ENCODE assay signal across 7 mouse cellular contexts in genomic region chr5:115326256-115326831, GRCm38 (mm10). TPM values are rescaled to one million over a fixed set of nuclear protein-coding genes. Genes with fewer than 3 reads are reported as not detected.
DNase-seq lines count a peak whose midpoint lies in the region; ATAC-seq lines count a peak whose summit lies in the region.

No protein-coding gene starts in this region.

- H3K4me1 ChIP-seq in neural tube, embryonic 11.5 days (ENCODE audit: control insufficient read depth, insufficient read depth, low read length), result peaks cover 19% of the 10 kb centered on the region; the same call in 1 of the 2 replicates
- peaks cover 33% of the 10 kb centered on the region for H3K4me1 ChIP-seq in limb, embryonic 13.5 days
- peaks cover 31% of the 10 kb centered on the region for H3K4me1 ChIP-seq in neural tube, embryonic 13.5 days (replicated peaks)

- ATAC-seq in neural tube, embryonic 11.5 days (ENCODE audit: insufficient read depth, low FRiP score, low TSS enrichment), result no peak
- peak; percentile 81 for ATAC-seq in erythroid progenitor cell, adult 5-6 weeks (replicated peaks; ENCODE audit: low FRiP score, poor library complexity, severe bottlenecking)
- ATAC-seq in limb, embryonic 13.5 days (ENCODE audit: low FRiP score, low read depth), result peak; percentile 9; the same call in 1 of the 2 replicates
- ATAC-seq in neural tube, embryonic 13.5 days (ENCODE audit: low read depth), result peak; percentile 59

- H3K4me2 ChIP-seq in neural tube, embryonic 11.5 days (ENCODE audit: low read depth), result peak overlapping the region; percentile 73
- H3K4me2 ChIP-seq in limb, embryonic 13.5 days (replicated peaks), result peak overlapping the region; percentile 91
- peak overlapping the region; percentile 86 for H3K4me2 ChIP-seq in neural tube, embryonic 13.5 days

- peak overlapping the region; percentile 80 for H3K27ac ChIP-seq in neural tube, embryonic 11.5 days (ENCODE audit: low read depth, low read length)
- H3K27ac ChIP-seq in limb, embryonic 13.5 days, result peak overlapping the region; percentile 91; the same call in 1 of the 2 replicates
- H3K27ac ChIP-seq in neural tube, embryonic 13.5 days (replicated peaks), result peak overlapping the region; percentile 92

- peak overlapping the region; percentile 92 for H3K4me3 ChIP-seq in neural tube, embryonic 11.5 days (ENCODE audit: low read depth, low read length)
- H3K4me3 ChIP-seq in limb, embryonic 13.5 days, result peak overlapping the region; percentile 98
- H3K4me3 ChIP-seq in neural tube, embryonic 13.5 days, result peak overlapping the region; percentile 96

- peak overlapping the region; percentile 74 for H3K9ac ChIP-seq in neural tube, embryonic 11.5 days (ENCODE audit: low read length)
- peak overlapping the region; percentile 96 for H3K9ac ChIP-seq in limb, embryonic 13.5 days
- H3K9ac ChIP-seq in neural tube, embryonic 13.5 days, result peak overlapping the region; percentile 96

- H3K9me3 ChIP-seq in neural tube, embryonic 11.5 days (ENCODE audit: control insufficient read depth, low read length), result no peaks in the 10 kb centered on the region
- no peaks in the 10 kb centered on the region for H3K9me3 ChIP-seq in limb, embryonic 13.5 days
- H3K9me3 ChIP-seq in neural tube, embryonic 13.5 days, result no peaks in the 10 kb centered on the region

- DNase-seq in neural tube, embryonic 11.5 days (ENCODE audit: low spot score), result no peak
- DNase-seq in neural tube, embryonic 10.5 days (ENCODE audit: extremely low spot score, low spot score), result no peak
- DNase-seq in left cerebral cortex, adult 8-10 months (ENCODE audit: low spot score in 2 of 2), result no peak
- no peak for DNase-seq in adrenal gland, adult 18-20 months (ENCODE audit: low spot score in 2 of 2)

- no peaks in the 10 kb centered on the region for H3K27me3 ChIP-seq in neural tube, embryonic 11.5 days (ENCODE audit: control insufficient read depth, insufficient read depth, low read length)
- H3K27me3 ChIP-seq in limb, embryonic 13.5 days, result no peaks in the 10 kb centered on the region
- no peaks in the 10 kb centered on the region for H3K27me3 ChIP-seq in neural tube, embryonic 13.5 days

- WGBS in neural tube, embryonic 11.5 days, result 33% methylated on average over 11 of the region's 11 CpGs
- 26% methylated on average over 11 of the region's 11 CpGs for WGBS in limb, embryonic 13.5 days
- WGBS in neural tube, embryonic 13.5 days, result 29% methylated on average over 11 of the region's 11 CpGs

- peaks cover 6% of the 10 kb centered on the region for H3K36me3 ChIP-seq in neural tube, embryonic 11.5 days (ENCODE audit: control insufficient read depth, insufficient read depth, low read length)
- H3K36me3 ChIP-seq in limb, embryonic 13.5 days, result peaks cover 16% of the 10 kb centered on the region
- H3K36me3 ChIP-seq in neural tube, embryonic 13.5 days, result peaks cover 15% of the 10 kb centered on the region

RNA-seq across cellular contexts. Expression of gene Srsf9, which starts 0.6 kb away (rescaled TPM):
- polyA plus RNA-seq in neural tube, embryonic 11.5 days (2014; fragmentation: Nextera tagmentation; extraction: Ambion mirVana), result 327 and 330 TPM in 2 replicates
- 26.8 and 36.4 TPM in 2 replicates for total RNA-seq in erythroid progenitor cell, adult 5-6 weeks (2015; ENCODE audit: low replicate concordance)
- 45.7 and 86.4 TPM in 2 replicates for total RNA-seq in erythroid progenitor cell, adult 5-6 weeks (2017; ENCODE audit: low replicate concordance)
- 314 and 331 TPM in 2 replicates for polyA plus RNA-seq in limb, embryonic 13.5 days (2015; fragmentation: Nextera tagmentation; extraction: Ambion mirVana)
- 170 and 220 TPM in 2 replicates for polyA plus RNA-seq in neural tube, embryonic 13.5 days (2015; fragmentation: Nextera tagmentation; extraction: Ambion mirVana)
- 10 to 100 TPM; 55.2 to 70.1 (median 64.6) TPM for total RNA-seq in left cerebral cortex, adult 8-10 months (2022)
- total RNA-seq in adrenal gland, adult 18-20 months (2021), result 10 to 100 TPM; 67.0 to 70.1 TPM

RNA-seq across cellular contexts. Expression of gene Gatc, which starts 14.6 kb away (rescaled TPM):
- 40.4 and 42.3 TPM in 2 replicates for polyA plus RNA-seq in neural tube, embryonic 11.5 days (2014; fragmentation: Nextera tagmentation; extraction: Ambion mirVana)
- 25.6 and 32.3 TPM in 2 replicates for total RNA-seq in erythroid progenitor cell, adult 5-6 weeks (2015; ENCODE audit: low replicate concordance)
- 6.4 and 10.9 TPM in 2 replicates for total RNA-seq in erythroid progenitor cell, adult 5-6 weeks (2017; ENCODE audit: low replicate concordance)
- polyA plus RNA-seq in limb, embryonic 13.5 days (2015; fragmentation: Nextera tagmentation; extraction: Ambion mirVana), result 25.7 and 28.3 TPM in 2 replicates
- polyA plus RNA-seq in neural tube, embryonic 13.5 days (2015; fragmentation: Nextera tagmentation; extraction: Ambion mirVana), result 36.7 and 41.1 TPM in 2 replicates
- total RNA-seq in left cerebral cortex, adult 8-10 months (2022), result 10 to 100 TPM; 19.2 to 21.4 (median 20.2) TPM
- total RNA-seq in adrenal gland, adult 18-20 months (2021), result 10 to 100 TPM; 18.3 to 22.5 TPM

RNA-seq across cellular contexts. Expression of gene Triap1, which starts 14.7 kb away (rescaled TPM):
- polyA plus RNA-seq in neural tube, embryonic 11.5 days (2014; fragmentation: Nextera tagmentation; extraction: Ambion mirVana), result 55.6 and 60.2 TPM in 2 replicates
- total RNA-seq in erythroid progenitor cell, adult 5-6 weeks (2015; ENCODE audit: low replicate concordance), result 19.3 and 19.8 TPM in 2 replicates
- total RNA-seq in erythroid progenitor cell, adult 5-6 weeks (2017; ENCODE audit: low replicate concordance), result 3.2 and 8.5 TPM in 2 replicates
- polyA plus RNA-seq in limb, embryonic 13.5 days (2015; fragmentation: Nextera tagmentation; extraction: Ambion mirVana), result 58.8 and 62.1 TPM in 2 replicates
- 49.7 and 54.8 TPM in 2 replicates for polyA plus RNA-seq in neural tube, embryonic 13.5 days (2015; fragmentation: Nextera tagmentation; extraction: Ambion mirVana)
- 10 to 100 TPM; 20.7 to 24.6 (median 22.5) TPM for total RNA-seq in left cerebral cortex, adult 8-10 months (2022)
- total RNA-seq in adrenal gland, adult 18-20 months (2021), result 10 to 100 TPM; 29.5 to 48.1 TPM

RNA-seq across cellular contexts. Expression of gene Cox6a1, which starts 22.4 kb away (rescaled TPM):
- 799 and 803 TPM in 2 replicates for polyA plus RNA-seq in neural tube, embryonic 11.5 days (2014; fragmentation: Nextera tagmentation; extraction: Ambion mirVana)
- 265 and 340 TPM in 2 replicates for total RNA-seq in erythroid progenitor cell, adult 5-6 weeks (2015; ENCODE audit: low replicate concordance)
- 55.4 and 95.0 TPM in 2 replicates for total RNA-seq in erythroid progenitor cell, adult 5-6 weeks (2017; ENCODE audit: low replicate concordance)
- 677 and 710 TPM in 2 replicates for polyA plus RNA-seq in limb, embryonic 13.5 days (2015; fragmentation: Nextera tagmentation; extraction: Ambion mirVana)
- 1,130 and 1,174 TPM in 2 replicates for polyA plus RNA-seq in neural tube, embryonic 13.5 days (2015; fragmentation: Nextera tagmentation; extraction: Ambion mirVana)
- total RNA-seq in left cerebral cortex, adult 8-10 months (2022), result 100 to 1,000 TPM; 686 to 806 (median 740) TPM
- total RNA-seq in adrenal gland, adult 18-20 months (2021), result 1,000 to 10,000 TPM; 1,252 to 1,785 TPM

RNA-seq across cellular contexts. Expression of gene Dynll1, which starts 25.5 kb away (rescaled TPM):
- polyA plus RNA-seq in neural tube, embryonic 11.5 days (2014; fragmentation: Nextera tagmentation; extraction: Ambion mirVana), result 1,631 and 1,672 TPM in 2 replicates
- 310 and 338 TPM in 2 replicates for total RNA-seq in erythroid progenitor cell, adult 5-6 weeks (2015; ENCODE audit: low replicate concordance)
- total RNA-seq in erythroid progenitor cell, adult 5-6 weeks (2017; ENCODE audit: low replicate concordance), result 98.2 and 201 TPM in 2 replicates
- 1,815 and 1,838 TPM in 2 replicates for polyA plus RNA-seq in limb, embryonic 13.5 days (2015; fragmentation: Nextera tagmentation; extraction: Ambion mirVana)
- 1,475 and 1,543 TPM in 2 replicates for polyA plus RNA-seq in neural tube, embryonic 13.5 days (2015; fragmentation: Nextera tagmentation; extraction: Ambion mirVana)
- 100 to 1,000 TPM; 550 to 617 (median 573) TPM for total RNA-seq in left cerebral cortex, adult 8-10 months (2022)
- 100 to 1,000 TPM; 268 to 338 TPM for total RNA-seq in adrenal gland, adult 18-20 months (2021)
